ENCODE assay signal across 26 mouse cellular contexts in the genomic region with DNA sequence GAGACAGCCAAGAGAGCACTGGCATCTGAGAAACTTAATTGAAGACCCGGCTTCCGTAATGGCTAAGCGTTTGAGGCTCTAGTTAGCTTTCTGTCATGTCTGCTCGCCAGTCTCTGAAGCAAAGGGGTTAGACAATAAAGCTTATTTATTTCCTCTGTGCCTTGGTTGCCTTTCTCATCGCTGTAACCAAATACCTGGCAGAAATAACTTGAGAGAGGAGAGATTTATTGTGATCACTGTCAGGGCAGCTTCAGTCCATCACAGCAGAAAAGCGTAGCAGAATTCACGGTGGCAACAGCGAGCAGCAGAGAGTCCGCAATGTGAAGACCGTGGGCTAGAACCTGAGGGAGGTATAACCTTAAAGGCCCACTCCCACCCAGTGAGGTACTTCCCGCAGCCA.
DNase-seq lines count a peak whose midpoint lies in the region; ATAC-seq lines count a peak whose summit lies in the region.
"Had no signal": no experiment of that assay in that cellular context is flagged by ENCODE, and none has a peak within 500 bp of the region (broad histone marks: within the 10 kb centered on the region; RNA-seq: fewer than 3 reads in every experiment).

No protein-coding gene starts in this region.

- DNase-seq in heart, embryonic 10.5 days (ENCODE audit: low spot score) = no peak
- DNase-seq in heart, postnatal 4 days = no peak
- DNase-seq in kidney, postnatal 25 days = no peak
- no peak for DNase-seq in c-Kit-positive CD71-positive TER-119-positive erythroid progenitor cells, embryonic 14.5 days (ENCODE audit: low spot score)
- DNase-seq: adrenal gland, adult 8-10 months; adrenal gland, postnatal 25 days; cerebellum, adult 18-20 months; cerebellum, adult 9-10 months; cerebellum, postnatal 14 days; forebrain, postnatal 0 days; gastrocnemius, adult 2 months; gastrocnemius, postnatal 14 days; heart, adult 11 months; heart, postnatal 10 days; heart, postnatal 36 days had no signal

- H3K36me3 ChIP-seq in heart, embryonic 10.5 days = no peaks in the 10 kb centered on the region
- no peaks in the 10 kb centered on the region for H3K36me3 ChIP-seq in kidney, embryonic 16.5 days (ENCODE audit: insufficient read depth, low read length)
- H3K36me3 ChIP-seq in neural tube, embryonic 12.5 days = no peaks in the 10 kb centered on the region
- no peaks in the 10 kb centered on the region for H3K36me3 ChIP-seq in neural tube, embryonic 15.5 days
- H3K36me3 ChIP-seq in limb, embryonic 13.5 days = no peaks in the 10 kb centered on the region
- H3K36me3 ChIP-seq: embryonic facial prominence, embryonic 12.5 days; embryonic facial prominence, embryonic 15.5 days; heart, embryonic 12.5 days; heart, embryonic 15.5 days had no signal

- H3K4me3 ChIP-seq in heart, embryonic 10.5 days = no peak overlapping the region
- 0 out of 2 replicates have a peak overlapping the region, but pooled peaks have one; percentile 9 for H3K4me3 ChIP-seq in kidney, embryonic 16.5 days (ENCODE audit: low read length)
- H3K4me3 ChIP-seq in neural tube, embryonic 12.5 days = no peak overlapping the region
- H3K4me3 ChIP-seq in neural tube, embryonic 15.5 days (replicated peaks) = no peak overlapping the region
- H3K4me3 ChIP-seq in limb, embryonic 13.5 days = no peak overlapping the region
- H3K4me3 ChIP-seq: embryonic facial prominence, embryonic 12.5 days; embryonic facial prominence, embryonic 15.5 days; gastrocnemius, adult 2 months; heart, embryonic 12.5 days; heart, embryonic 15.5 days had no signal

- H3K4me2 ChIP-seq in kidney, embryonic 16.5 days (replicated peaks; ENCODE audit: low read depth, low read length) = peak overlapping the region; percentile 38
- H3K4me2 ChIP-seq in neural tube, embryonic 12.5 days (replicated peaks) = no peak overlapping the region
- no peak overlapping the region for H3K4me2 ChIP-seq in neural tube, embryonic 15.5 days
- 0 out of 2 replicates have a peak overlapping the region, but pooled peaks have one; percentile 11 for H3K4me2 ChIP-seq in limb, embryonic 13.5 days (replicated peaks)
- H3K4me2 ChIP-seq: embryonic facial prominence, embryonic 12.5 days; embryonic facial prominence, embryonic 15.5 days; heart, embryonic 12.5 days; heart, embryonic 15.5 days; hindbrain, embryonic 14.5 days had no signal

- no peak overlapping the region for H3K9ac ChIP-seq in kidney, embryonic 16.5 days (replicated peaks; ENCODE audit: low read length)
- no peak overlapping the region for H3K9ac ChIP-seq in neural tube, embryonic 12.5 days
- no peak overlapping the region for H3K9ac ChIP-seq in neural tube, embryonic 15.5 days (replicated peaks)
- H3K9ac ChIP-seq in limb, embryonic 13.5 days = no peak overlapping the region
- H3K9ac ChIP-seq: embryonic facial prominence, embryonic 12.5 days; embryonic facial prominence, embryonic 15.5 days; forebrain, postnatal 0 days; heart, embryonic 12.5 days; heart, embryonic 15.5 days; hindbrain, embryonic 14.5 days had no signal

- no peaks in the 10 kb centered on the region for H3K27me3 ChIP-seq in heart, embryonic 10.5 days (ENCODE audit: insufficient read depth, poor library complexity, severe bottlenecking)
- no peaks in the 10 kb centered on the region for H3K27me3 ChIP-seq in kidney, embryonic 16.5 days (ENCODE audit: insufficient read depth, low read length)
- H3K27me3 ChIP-seq in neural tube, embryonic 12.5 days (replicated peaks) = no peaks in the 10 kb centered on the region
- H3K27me3 ChIP-seq in neural tube, embryonic 15.5 days (replicated peaks) = no peaks in the 10 kb centered on the region
- H3K27me3 ChIP-seq in limb, embryonic 13.5 days = peaks cover 17% of the 10 kb centered on the region; the same call in 1 of the 2 replicates
- H3K27me3 ChIP-seq: embryonic facial prominence, embryonic 12.5 days; embryonic facial prominence, embryonic 15.5 days; heart, embryonic 12.5 days had no signal

- no peaks in the 10 kb centered on the region for H3K9me3 ChIP-seq in heart, embryonic 10.5 days
- 0 out of 2 replicates have a peak, but pooled peaks cover 4% of the 10 kb centered on the region for H3K9me3 ChIP-seq in kidney, embryonic 16.5 days (ENCODE audit: low read length)
- no peaks in the 10 kb centered on the region for H3K9me3 ChIP-seq in neural tube, embryonic 12.5 days
- H3K9me3 ChIP-seq in neural tube, embryonic 15.5 days (replicated peaks) = no peaks in the 10 kb centered on the region
- no peaks in the 10 kb centered on the region for H3K9me3 ChIP-seq in limb, embryonic 13.5 days
- H3K9me3 ChIP-seq: embryonic facial prominence, embryonic 12.5 days; embryonic facial prominence, embryonic 15.5 days; heart, embryonic 12.5 days; heart, embryonic 15.5 days had no signal

- WGBS in heart, embryonic 10.5 days = 75% methylated on average over 11 of the region's 11 CpGs
- WGBS in kidney, embryonic 16.5 days = 29% methylated on average over 11 of the region's 11 CpGs
- 63% methylated on average over 11 of the region's 11 CpGs for WGBS in neural tube, embryonic 12.5 days
- 60% methylated on average over 11 of the region's 11 CpGs for WGBS in neural tube, embryonic 15.5 days
- WGBS in limb, embryonic 13.5 days = 36% methylated on average over 11 of the region's 11 CpGs

- peak; percentile 50 for ATAC-seq in kidney, embryonic 16.5 days (ENCODE audit: low FRiP score, low TSS enrichment)
- ATAC-seq in neural tube, embryonic 12.5 days (ENCODE audit: low FRiP score, low read depth) = 0 out of 2 replicates have a peak, but pooled peaks have one; percentile 33
- no peak for ATAC-seq in neural tube, embryonic 15.5 days (ENCODE audit: low FRiP score)
- ATAC-seq in limb, embryonic 13.5 days (ENCODE audit: low FRiP score, low read depth) = no peak
- ATAC-seq: activated CD4-positive, CD25-positive, alpha-beta regulatory T cell, adult 4 months; forebrain, embryonic 14.5 days; forebrain, postnatal 0 days had no signal

- 0 out of 2 replicates have a peak overlapping the region, but pooled peaks have one; percentile 17 for H3K27ac ChIP-seq in heart, embryonic 10.5 days
- H3K27ac ChIP-seq in kidney, embryonic 16.5 days (ENCODE audit: low read length) = no peak overlapping the region
- no peak overlapping the region for H3K27ac ChIP-seq in neural tube, embryonic 12.5 days
- no peak overlapping the region for H3K27ac ChIP-seq in neural tube, embryonic 15.5 days (replicated peaks)
- H3K27ac ChIP-seq in limb, embryonic 13.5 days = no peak overlapping the region
- H3K27ac ChIP-seq: embryonic facial prominence, embryonic 12.5 days; embryonic facial prominence, embryonic 15.5 days; gastrocnemius, adult 2 months; heart, embryonic 15.5 days; hindbrain, embryonic 14.5 days had no signal

- peaks cover 25% of the 10 kb centered on the region for H3K4me1 ChIP-seq in heart, embryonic 10.5 days
- H3K4me1 ChIP-seq in kidney, embryonic 16.5 days (ENCODE audit: insufficient read depth, low read length) = peaks cover 21% of the 10 kb centered on the region; the same call in 1 of the 2 replicates
- H3K4me1 ChIP-seq in neural tube, embryonic 12.5 days = 0 out of 2 replicates have a peak, but pooled peaks cover 3% of the 10 kb centered on the region
- peaks cover 8% of the 10 kb centered on the region; the same call in 1 of the 2 replicates for H3K4me1 ChIP-seq in neural tube, embryonic 15.5 days
- peaks cover 13% of the 10 kb centered on the region for H3K4me1 ChIP-seq in limb, embryonic 13.5 days
- H3K4me1 ChIP-seq: embryonic facial prominence, embryonic 15.5 days; heart, embryonic 15.5 days had no signal

Comparison
In these comparisons a context has a peak if more than half of its experiments do, and no peak if none do; other contexts are left out.
1. ATAC-seq: peak in kidney, embryonic 16.5 days (single experiment) and neural tube, embryonic 12.5 days (single experiment); none in neural tube, embryonic 15.5 days (single experiment) and limb, embryonic 13.5 days (single experiment).
2. H3K4me2 ChIP-seq: peak in kidney, embryonic 16.5 days (single experiment) and limb, embryonic 13.5 days (single experiment); none in neural tube, embryonic 12.5 days (single experiment) and neural tube, embryonic 15.5 days (single experiment).